Mouse (Mus musculus) adrenal gland, postnatal 14 days (tissue): ENCODE measurements around the gene Zc3h18. TPM values are rescaled to one million over a fixed set of nuclear protein-coding genes. Genes with fewer than 3 reads are reported as not detected.

Source experiments
- DNase-seq: peaks from one replicate; pipeline ENCODE4 v3.0.0; 2021; ENCODE audit warnings: mixed read lengths
- total RNA-seq: library from RNA; stranded (reverse); gene quantifications from 2 replicates; pipeline ENCODE4 v1.2.3, GENCODE M21; 2021

The Zc3h18 gene
- total RNA-seq, 1 experiment from 2014 or later, result 40.6 TPM

- DNase-seq, result peak; percentile 36
These were observed 57.0 kb downstream of the Zc3h18 start for GRCm38 (mm10) chr8:122433269-122433905.

- no peak for DNase-seq
These were observed 59.0 kb downstream of the Zc3h18 start for GRCm38 (mm10) chr8:122435375-122435774.

GRCm38 (mm10) chr8:122436146-122436545, 59.7 kb downstream of the Zc3h18 start:
- DNase-seq, result no peak

GRCm38 (mm10) chr8:122436586-122437125, 60.2 kb downstream of the Zc3h18 start:
- no peak for DNase-seq

GRCm38 (mm10) chr8:122437708-122438331, 61.4 kb downstream of the Zc3h18 start:
- no peak for DNase-seq

- DNase-seq, result no peak
These were observed 62.9 kb downstream of the Zc3h18 start for GRCm38 (mm10) chr8:122439336-122439735.

- no peak for DNase-seq
These were observed 64.9 kb downstream of the Zc3h18 start for GRCm38 (mm10) chr8:122441326-122441725.

- no peak for DNase-seq
These were observed 65.9 kb downstream of the Zc3h18 start for GRCm38 (mm10) chr8:122442356-122442755.

- no peak for DNase-seq
These were observed 66.4 kb downstream of the Zc3h18 start for GRCm38 (mm10) chr8:122442781-122443180.

GRCm38 (mm10) chr8:122443262-122444006, 67.0 kb downstream of the Zc3h18 start, which contains the start of gene Mvd:
Gene Mvd (minus strand): TSS chr8:122443422.
- peak; percentile 99 for DNase-seq

GRCm38 (mm10) chr8:122444058-122444748, 67.8 kb downstream of the Zc3h18 start:
- peak; percentile 89 for DNase-seq

GRCm38 (mm10) chr8:122445203-122445602, 68.8 kb downstream of the Zc3h18 start:
- peak; percentile 44 for DNase-seq

GRCm38 (mm10) chr8:122451161-122451703, 74.8 kb downstream of the Zc3h18 start:
- no peak for DNase-seq

- no peak for DNase-seq
These were observed 75.7 kb downstream of the Zc3h18 start for GRCm38 (mm10) chr8:122452154-122452553.

- DNase-seq, result no peak
These were observed 78.0 kb downstream of the Zc3h18 start for GRCm38 (mm10) chr8:122454409-122454808.

- DNase-seq, result no peak
These were observed 80.8 kb downstream of the Zc3h18 start for GRCm38 (mm10) chr8:122457171-122457570.

- no peak for DNase-seq
These were observed 83.0 kb downstream of the Zc3h18 start for GRCm38 (mm10) chr8:122459218-122459900.

GRCm38 (mm10) chr8:122459990-122460389, 83.6 kb downstream of the Zc3h18 start:
- no peak for DNase-seq

- DNase-seq, result peak; percentile 65
These were observed 84.4 kb downstream of the Zc3h18 start, which contains the start of gene Snai3 for GRCm38 (mm10) chr8:122460524-122461472. Gene Snai3 (minus strand): TSS chr8:122460733.
